Mouse (Mus musculus): Measurements from ENCODE around the gene Ttc41. TPM values are rescaled to one million over a fixed set of nuclear protein-coding genes. Genes with fewer than 3 reads are reported as not detected.

The Ttc41 gene
- polyA plus RNA-seq, 1 experiment from 2014 or later, result 0.67 TPM

DNA sequence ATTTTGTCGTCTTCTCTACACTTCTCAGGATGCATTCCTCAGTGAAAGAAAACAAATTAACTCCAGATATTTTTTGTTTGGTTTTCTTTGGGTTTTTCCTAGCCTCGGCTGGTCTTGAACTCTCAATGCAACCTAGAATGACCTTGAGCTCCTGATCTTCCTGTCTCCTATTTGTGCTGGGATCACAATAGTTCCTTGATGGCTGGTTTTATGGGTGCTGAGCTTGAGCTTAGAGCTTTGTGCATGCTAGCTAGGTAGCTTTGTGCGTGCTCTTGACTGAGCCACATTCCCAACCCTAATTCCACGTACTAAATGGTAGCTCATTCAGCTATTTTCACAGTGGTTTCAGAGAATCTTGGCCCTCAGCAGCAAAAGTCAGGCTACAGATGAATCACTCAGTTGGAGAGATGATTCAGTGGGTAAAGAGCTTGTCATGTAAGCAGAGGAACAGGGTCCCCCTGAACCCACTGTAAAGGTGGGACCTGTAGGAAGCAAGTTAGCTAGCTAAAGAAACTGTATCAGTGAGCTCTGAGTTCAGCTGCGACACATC lies 78.6 kb downstream of the Ttc41 start:
- TF ChIP-seq CTCF (IDR thresholded peaks at IDR 0.05), result no peak
- no peak for TF ChIP-seq EP300 (IDR thresholded peaks at IDR 0.05)
- H3K36me3 ChIP-seq (ENCODE audit: insufficient read depth, low read length), result no peaks in the 10 kb centered on the region
- ATAC-seq, result no peak
- WGBS, result 78% methylated on average over 5 of the region's 5 CpGs
- no peak overlapping the region for H3K4me3 ChIP-seq (ENCODE audit: low read depth, low read length)
- H3K27ac ChIP-seq (ENCODE audit: low read length), result no peak overlapping the region
- H3K4me1 ChIP-seq (ENCODE audit: insufficient read depth, low read depth, low read length), result 0 out of 2 replicates have a peak, but pooled peaks cover 9% of the 10 kb centered on the region
- H3K4me2 ChIP-seq (replicated peaks; ENCODE audit: low read depth, low read length), result no peak overlapping the region
- DNase-seq (ENCODE audit: low spot score), result no peak
- no peaks in the 10 kb centered on the region for H3K27me3 ChIP-seq (replicated peaks; ENCODE audit: insufficient read depth, low read length)
- H3K9ac ChIP-seq (replicated peaks; ENCODE audit: low read depth), result no peak overlapping the region
- no peaks in the 10 kb centered on the region for H3K9me3 ChIP-seq (ENCODE audit: low read length)

DNA sequence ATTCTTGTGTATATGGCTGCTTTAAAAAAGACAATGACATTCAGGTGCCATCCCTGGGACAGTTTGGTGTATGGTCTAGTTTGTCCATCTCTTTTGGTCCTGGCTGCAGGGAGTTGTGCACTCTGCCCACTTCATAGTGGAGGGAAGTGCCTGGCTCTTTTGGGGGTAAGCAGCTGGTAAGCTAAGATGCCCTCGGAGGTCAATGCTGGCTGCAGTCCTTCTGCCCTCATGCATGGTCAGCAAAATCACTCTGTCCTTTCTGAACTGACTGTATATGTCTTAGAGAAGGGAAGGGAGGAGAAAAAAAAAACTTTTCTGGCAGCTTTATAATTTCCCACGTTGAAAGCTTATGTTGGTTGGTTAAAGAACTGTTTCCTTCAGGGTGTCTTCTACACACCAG lies 79.8 kb downstream of the Ttc41 start:
- WGBS, result 70% methylated on average over 2 of the region's 2 CpGs
- Histone ChIP-seq H3K9ac (replicated peaks; ENCODE audit: low read depth) (no peak overlapping the region), H3K36me3 (ENCODE audit: insufficient read depth, low read length) (no peaks in the 10 kb centered on the region), H3K9me3 (ENCODE audit: low read length) (no peaks in the 10 kb centered on the region), H3K27me3 (replicated peaks; ENCODE audit: insufficient read depth, low read length) (no peaks in the 10 kb centered on the region), H3K4me1 (ENCODE audit: insufficient read depth, low read depth, low read length) (0 out of 2 replicates have a peak, but pooled peaks cover 9% of the 10 kb centered on the region), H3K4me2 (replicated peaks; ENCODE audit: low read depth, low read length) (no peak overlapping the region), H3K4me3 (ENCODE audit: low read depth, low read length) (no peak overlapping the region), H3K27ac (ENCODE audit: low read length) (no peak overlapping the region)
- ATAC-seq (no peak), DNase-seq (ENCODE audit: low spot score) (no peak)
- no peak for TF ChIP-seq CTCF (IDR thresholded peaks at IDR 0.05)

GRCm38 (mm10) chr10:86786083-86786482 lies 80.5 kb downstream of the Ttc41 start:
- Histone ChIP-seq H3K9me3 (ENCODE audit: low read length) (no peaks in the 10 kb centered on the region), H3K4me2 (replicated peaks; ENCODE audit: low read depth, low read length) (no peak overlapping the region), H3K4me1 (ENCODE audit: insufficient read depth, low read depth, low read length) (0 out of 2 replicates have a peak, but pooled peaks cover 9% of the 10 kb centered on the region), H3K27ac (ENCODE audit: low read length) (no peak overlapping the region), H3K4me3 (ENCODE audit: low read depth, low read length) (no peak overlapping the region), H3K27me3 (replicated peaks; ENCODE audit: insufficient read depth, low read length) (no peaks in the 10 kb centered on the region), H3K36me3 (ENCODE audit: insufficient read depth, low read length) (no peaks in the 10 kb centered on the region), H3K9ac (replicated peaks; ENCODE audit: low read depth) (no peak overlapping the region)
- 77% methylated on average over 5 of the region's 5 CpGs for WGBS
- no peak for TF ChIP-seq CTCF (IDR thresholded peaks at IDR 0.05)
- no peak for TF ChIP-seq EP300 (IDR thresholded peaks at IDR 0.05)
- ATAC-seq (no peak), DNase-seq (ENCODE audit: low spot score) (no peak)

GRCm38 (mm10) chr10:86788193-86788592 lies 82.6 kb downstream of the Ttc41 start:
- Histone ChIP-seq H3K4me1 (ENCODE audit: insufficient read depth, low read depth, low read length) (peaks cover 6% of the 10 kb centered on the region; the same call in 1 of the 2 replicates), H3K9me3 (ENCODE audit: low read length) (no peaks in the 10 kb centered on the region), H3K27me3 (replicated peaks; ENCODE audit: insufficient read depth, low read length) (no peaks in the 10 kb centered on the region), H3K27ac (ENCODE audit: low read length) (no peak overlapping the region), H3K36me3 (ENCODE audit: insufficient read depth, low read length) (no peaks in the 10 kb centered on the region), H3K4me2 (replicated peaks; ENCODE audit: low read depth, low read length) (no peak overlapping the region), H3K9ac (replicated peaks; ENCODE audit: low read depth) (no peak overlapping the region), H3K4me3 (ENCODE audit: low read depth, low read length) (no peak overlapping the region)
- TF ChIP-seq EP300 (IDR thresholded peaks at IDR 0.05), result no peak
- TF ChIP-seq CTCF (IDR thresholded peaks at IDR 0.05), result no peak
- ATAC-seq, result no peak
- 22% methylated on average over 5 of the region's 5 CpGs for WGBS
- DNase-seq (ENCODE audit: low spot score), result no peak

- TF ChIP-seq EP300 (IDR thresholded peaks at IDR 0.05) (no peak), CTCF (IDR thresholded peaks at IDR 0.05) (no peak)
- 89% methylated on average over 7 of the region's 7 CpGs for WGBS
- H3K27ac ChIP-seq (ENCODE audit: low read length), result no peak overlapping the region
- no peak overlapping the region for H3K4me3 ChIP-seq (ENCODE audit: low read depth, low read length)
- no peaks in the 10 kb centered on the region for H3K27me3 ChIP-seq (replicated peaks; ENCODE audit: insufficient read depth, low read length)
- ATAC-seq (no peak), DNase-seq (ENCODE audit: low spot score) (no peak)
- H3K36me3 ChIP-seq (ENCODE audit: insufficient read depth, low read length), result no peaks in the 10 kb centered on the region
- no peaks in the 10 kb centered on the region for H3K9me3 ChIP-seq (ENCODE audit: low read length)
- H3K9ac ChIP-seq (replicated peaks; ENCODE audit: low read depth), result no peak overlapping the region
- no peak overlapping the region for H3K4me2 ChIP-seq (replicated peaks; ENCODE audit: low read depth, low read length)
- peaks cover 12% of the 10 kb centered on the region; the same call in 1 of the 2 replicates for H3K4me1 ChIP-seq (ENCODE audit: insufficient read depth, low read depth, low read length)
These were observed 83.6 kb downstream of the Ttc41 start for GRCm38 (mm10) chr10:86789146-86789672.

DNA sequence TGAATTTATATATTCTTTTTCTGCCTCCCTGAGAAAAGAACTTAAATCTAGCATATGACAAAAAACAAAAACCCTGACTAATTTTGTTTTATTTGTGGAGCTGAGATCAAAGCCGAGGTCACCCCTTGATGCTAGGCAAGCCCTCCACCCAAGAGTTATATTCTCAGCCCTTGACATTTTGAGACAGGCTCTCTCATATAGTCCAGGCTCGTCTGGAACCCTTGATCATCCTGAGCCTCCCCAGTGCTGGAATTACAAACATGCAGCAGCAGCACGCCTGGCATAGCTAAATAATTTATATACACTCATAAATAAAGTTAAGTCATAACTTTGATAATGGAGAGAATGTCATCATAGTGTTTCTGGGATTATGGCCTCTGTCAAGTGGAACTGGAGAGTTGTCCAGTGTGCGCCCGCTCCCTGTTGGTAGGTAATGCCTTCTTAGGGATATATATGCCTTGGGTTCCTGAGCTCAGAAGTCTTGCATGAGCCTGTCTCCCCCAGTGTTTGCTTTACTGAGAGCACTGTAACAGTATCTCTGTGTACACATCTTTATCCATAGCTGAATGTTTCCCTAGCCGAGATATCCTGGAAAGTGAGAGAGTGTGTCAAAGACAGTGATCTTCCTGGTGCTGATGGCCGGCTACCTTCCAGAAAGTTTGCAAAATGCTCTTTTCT lies 86.0 kb downstream of the Ttc41 start:
- TF ChIP-seq CTCF (IDR thresholded peaks at IDR 0.05) (no peak), EP300 (IDR thresholded peaks at IDR 0.05) (no peak)
- peaks cover 12% of the 10 kb centered on the region; the same call in 1 of the 2 replicates for H3K4me1 ChIP-seq (ENCODE audit: insufficient read depth, low read depth, low read length)
- H3K9ac ChIP-seq (replicated peaks; ENCODE audit: low read depth), result no peak overlapping the region
- H3K27ac ChIP-seq (ENCODE audit: low read length), result no peak overlapping the region
- ATAC-seq, result peak; percentile 18; the same call in 1 of the 2 replicates
- no peak overlapping the region for H3K4me3 ChIP-seq (ENCODE audit: low read depth, low read length)
- no peaks in the 10 kb centered on the region for H3K36me3 ChIP-seq (ENCODE audit: insufficient read depth, low read length)
- 45% methylated on average over 7 of the region's 7 CpGs for WGBS
- H3K9me3 ChIP-seq (ENCODE audit: low read length), result no peaks in the 10 kb centered on the region
- no peak overlapping the region for H3K4me2 ChIP-seq (replicated peaks; ENCODE audit: low read depth, low read length)
- DNase-seq (ENCODE audit: low spot score), result no peak
- no peaks in the 10 kb centered on the region for H3K27me3 ChIP-seq (replicated peaks; ENCODE audit: insufficient read depth, low read length)

Measured in lung, postnatal 0 days (tissue).